Mouse (Mus musculus) cerebellum, adult 9-11 months (tissue): ENCODE results near the gene Gpx7.
"Not testable (repeated sequence)": the region's sequence is repeated elsewhere in the genome, so short reads cannot be mapped to it uniquely, and the experiment has no call there.

Experiments
- DNase-seq: peaks from one replicate; pipeline ENCODE4 v3.0.0; 2022

Gpx7 gene

GRCm38 (mm10) chr4:108388741-108389140 is 18.0 kb downstream of the Gpx7 start:
- DNase-seq = no peak

DNA sequence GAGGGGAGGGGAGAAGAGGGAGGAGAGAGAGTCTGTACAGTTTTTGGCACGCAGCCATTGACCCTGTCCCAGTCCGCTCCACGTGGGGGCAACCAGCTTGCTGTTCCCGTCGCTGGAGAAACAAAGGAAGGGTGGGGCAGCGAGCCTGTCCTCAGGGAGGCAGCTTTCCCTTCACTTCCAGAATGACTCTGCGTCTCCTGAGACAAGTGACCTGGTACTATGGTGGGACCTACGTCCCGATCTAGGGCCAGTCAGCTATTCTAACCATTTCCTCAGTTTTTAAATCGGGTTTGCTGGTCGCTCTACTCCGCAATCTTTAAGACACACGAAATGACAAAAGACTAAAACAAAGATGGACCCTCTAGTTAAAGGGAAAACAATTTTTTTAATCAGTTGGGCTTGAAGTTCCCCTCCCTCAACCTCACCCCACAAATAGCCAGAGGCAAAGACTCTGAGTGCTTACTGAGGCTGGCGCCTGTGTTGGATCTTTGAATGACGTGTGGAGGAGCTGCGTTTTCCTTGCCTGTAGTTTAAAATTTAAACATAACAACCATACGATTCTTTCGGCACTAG is 19.0 kb downstream of the Gpx7 start:
- peak; percentile 58 for DNase-seq

- no peak for DNase-seq
Measured at GRCm38 (mm10) chr4:108387106-108387505, 19.7 kb downstream of the Gpx7 start.

DNA sequence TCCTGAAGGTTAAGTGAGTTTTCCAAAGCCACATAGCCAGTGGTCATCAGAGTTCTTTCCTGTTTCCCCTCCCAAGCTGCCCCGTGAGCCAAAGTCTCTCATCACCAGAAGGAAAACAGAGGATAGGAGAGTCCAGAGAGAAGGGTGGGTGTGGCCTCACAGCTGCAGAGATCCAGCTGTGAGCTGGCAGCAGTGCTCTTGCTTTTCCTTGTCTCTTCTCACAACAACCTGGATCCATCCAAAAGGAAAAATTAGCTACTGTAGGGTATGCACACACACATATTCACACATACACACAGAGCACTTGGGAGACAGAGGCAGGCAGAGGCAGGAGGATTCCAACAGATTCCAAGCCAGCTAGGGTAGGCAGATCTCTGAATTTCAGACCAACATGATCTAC is 20.7 kb downstream of the Gpx7 start:
- no peak for DNase-seq

GRCm38 (mm10) chr4:108383183-108383714 is 23.5 kb downstream of the Gpx7 start, which contains the start of gene Shisal2a:
TSS of gene Shisal2a (minus strand) at chr4:108383349.
- DNase-seq = no peak

- DNase-seq = no peak
Measured at GRCm38 (mm10) chr4:108380146-108380545, 26.6 kb downstream of the Gpx7 start.

- DNase-seq = no peak
Measured at GRCm38 (mm10) chr4:108379476-108379875, 27.3 kb downstream of the Gpx7 start.

- DNase-seq = no peak
Measured at GRCm38 (mm10) chr4:108372166-108372565, 34.6 kb downstream of the Gpx7 start.

DNA sequence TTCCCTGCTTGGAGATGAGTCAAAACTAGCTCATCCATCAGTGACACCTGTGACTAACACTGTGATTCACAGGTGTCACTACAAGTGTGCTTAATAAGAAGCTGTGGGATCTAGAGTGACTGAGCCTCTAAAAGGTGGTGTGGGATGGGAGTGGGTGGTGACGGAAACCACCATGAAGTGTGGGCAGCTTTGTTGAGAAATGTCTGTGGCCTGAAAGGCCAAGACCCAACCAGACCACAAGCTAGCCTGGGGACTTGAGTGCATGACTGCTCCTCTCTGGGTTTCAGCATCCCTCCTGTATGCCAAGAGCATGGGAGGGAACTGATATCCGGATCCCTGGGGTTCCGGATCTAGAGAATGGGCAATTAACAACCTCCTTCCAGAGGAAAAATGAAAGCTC is 35.3 kb downstream of the Gpx7 start:
- no peak for DNase-seq

DNA sequence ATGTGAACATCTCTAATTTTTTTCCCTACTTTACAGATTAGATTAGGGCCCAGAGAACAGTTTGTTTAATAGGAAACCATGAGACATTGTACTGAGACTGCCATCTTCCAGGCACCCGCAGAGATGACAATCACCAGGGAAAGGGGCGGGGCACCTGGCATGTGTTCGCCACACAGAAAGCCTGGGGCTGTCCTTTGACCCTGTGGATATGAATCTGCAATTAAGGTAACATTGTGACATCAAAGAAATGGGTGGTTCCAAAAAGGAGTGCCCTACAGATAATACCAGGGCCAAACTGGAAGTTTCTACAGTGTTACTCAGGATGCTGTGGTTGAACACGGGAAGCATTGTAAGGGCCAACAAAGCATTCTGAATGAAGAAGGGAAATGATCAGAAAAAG is 36.4 kb downstream of the Gpx7 start:
- DNase-seq = no peak

DNA sequence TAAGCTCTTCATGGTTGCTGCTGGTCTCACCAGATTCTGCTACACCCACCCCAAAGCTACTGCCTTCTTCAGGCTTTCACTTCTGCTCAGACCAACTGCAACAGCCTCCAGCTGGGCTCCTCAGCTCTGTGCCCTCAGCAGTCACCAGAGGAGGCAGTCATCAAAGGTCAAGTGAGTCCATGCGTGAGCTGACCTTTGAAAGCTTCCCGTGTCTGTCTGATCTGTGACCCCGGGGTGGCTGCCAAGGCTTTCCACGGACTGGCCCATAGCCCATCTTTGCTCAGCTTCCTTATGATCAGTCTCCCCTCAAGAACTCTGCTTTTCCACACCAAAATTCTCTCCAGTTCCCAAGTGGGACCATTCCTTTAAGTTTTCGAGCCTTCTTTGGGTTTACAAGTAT is 37.5 kb downstream of the Gpx7 start:
- DNase-seq = no peak

GRCm38 (mm10) chr4:108364111-108364476 is 42.7 kb downstream of the Gpx7 start:
- no peak for DNase-seq

DNA sequence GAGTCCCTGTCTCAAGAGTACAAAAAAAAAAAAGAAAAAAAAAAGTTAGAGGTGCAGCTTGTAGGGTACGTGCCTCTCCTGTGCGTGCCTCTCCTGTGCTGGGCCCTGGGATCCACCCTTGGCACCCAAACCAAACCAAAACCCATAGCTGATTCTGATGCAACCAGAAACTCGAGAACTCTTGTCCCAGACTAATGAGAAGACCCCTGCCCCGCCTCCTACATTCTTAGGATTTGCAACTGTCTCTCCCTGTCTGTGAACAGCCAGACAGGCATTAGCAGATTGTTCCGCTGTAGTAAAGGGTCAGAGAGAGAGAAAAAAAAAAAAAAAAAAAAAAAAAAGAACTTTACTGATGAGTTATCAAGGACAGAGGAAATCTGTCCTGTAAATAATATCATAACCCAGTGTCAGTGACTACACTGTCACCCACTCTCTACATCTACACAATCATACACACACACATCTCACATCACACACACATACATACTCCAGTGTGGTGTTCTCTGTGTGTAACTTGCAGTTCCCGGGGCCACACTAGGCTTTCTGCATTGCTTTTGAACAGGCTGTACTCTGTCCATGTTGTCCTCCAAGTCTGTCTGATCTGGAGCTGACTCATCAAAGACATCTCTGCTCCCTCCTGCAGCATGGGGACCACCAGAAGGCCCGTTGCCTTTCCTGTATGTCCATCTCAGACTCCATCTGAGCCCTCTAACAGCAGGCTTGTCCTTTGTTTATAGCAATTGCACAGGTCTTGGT is 43.2 kb downstream of the Gpx7 start:
- no peak for DNase-seq

DNA sequence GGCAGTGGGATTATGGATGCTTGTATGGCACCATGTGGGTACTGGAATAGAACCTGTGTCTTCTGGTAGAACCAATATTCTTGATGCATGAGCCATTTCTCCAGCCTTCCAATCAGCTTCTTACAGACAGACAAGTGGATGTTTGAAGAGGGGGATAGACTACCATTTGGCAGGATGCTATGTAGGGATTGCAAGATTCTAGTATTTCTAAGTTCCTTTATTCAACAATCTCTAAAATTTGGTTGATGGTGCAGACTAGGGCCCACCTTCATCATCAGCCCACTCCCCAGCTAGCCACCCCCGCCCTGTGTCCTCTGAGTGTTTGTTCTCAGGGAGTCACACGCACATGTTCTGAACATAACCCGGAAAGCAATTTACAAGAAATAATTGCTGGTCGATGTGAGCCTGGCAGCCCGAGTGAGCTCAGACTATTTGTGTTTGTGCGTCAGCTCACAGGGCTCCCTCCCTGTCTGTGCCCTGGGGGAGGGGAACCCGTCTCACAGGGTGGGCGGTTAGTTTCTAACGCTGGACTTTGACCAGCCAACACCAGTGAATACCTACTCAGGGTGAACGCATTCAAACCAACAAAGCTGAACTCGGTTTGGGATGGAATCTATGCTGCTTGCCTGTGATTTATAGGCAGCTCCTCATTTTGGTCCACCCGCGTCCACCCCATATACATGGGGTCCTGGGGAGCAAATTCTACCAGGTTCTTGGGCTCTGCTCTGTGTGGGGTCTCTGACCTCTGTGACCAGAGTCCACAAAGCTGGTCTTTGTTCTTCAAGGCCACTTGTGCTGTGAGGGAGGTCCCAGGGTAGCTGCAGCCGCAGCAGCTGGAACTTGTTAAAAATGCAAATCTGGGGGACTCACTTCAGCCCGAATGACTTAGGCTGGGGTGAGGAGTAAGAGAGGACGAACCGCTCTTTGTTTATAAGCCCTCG is 44.2 kb downstream of the Gpx7 start:
- DNase-seq = no peak

GRCm38 (mm10) chr4:108360136-108361055 is 46.4 kb downstream of the Gpx7 start:
- no peak for DNase-seq

DNA sequence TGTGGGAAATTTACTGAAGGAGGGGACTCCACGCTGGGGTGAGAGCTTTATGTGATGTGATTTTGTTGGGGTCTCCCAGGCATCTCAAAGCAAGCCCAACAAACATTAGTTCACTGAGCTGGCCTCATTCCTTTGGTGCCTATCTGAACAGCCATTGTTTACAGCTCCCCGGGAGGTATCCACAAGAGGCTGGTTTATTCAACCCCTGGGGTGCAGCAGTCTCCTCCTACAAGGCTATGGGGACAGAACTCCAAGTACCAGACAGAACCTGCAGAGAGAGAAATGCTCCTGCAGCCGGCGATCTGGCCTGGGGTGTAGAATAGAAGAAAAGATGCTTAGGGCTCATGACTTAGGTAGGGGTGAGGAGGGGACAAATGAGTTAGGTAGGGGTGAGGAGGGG is 48.3 kb downstream of the Gpx7 start:
- DNase-seq = no peak

GRCm38 (mm10) chr4:108357458-108357857 is 49.3 kb downstream of the Gpx7 start:
- DNase-seq = no peak

DNA sequence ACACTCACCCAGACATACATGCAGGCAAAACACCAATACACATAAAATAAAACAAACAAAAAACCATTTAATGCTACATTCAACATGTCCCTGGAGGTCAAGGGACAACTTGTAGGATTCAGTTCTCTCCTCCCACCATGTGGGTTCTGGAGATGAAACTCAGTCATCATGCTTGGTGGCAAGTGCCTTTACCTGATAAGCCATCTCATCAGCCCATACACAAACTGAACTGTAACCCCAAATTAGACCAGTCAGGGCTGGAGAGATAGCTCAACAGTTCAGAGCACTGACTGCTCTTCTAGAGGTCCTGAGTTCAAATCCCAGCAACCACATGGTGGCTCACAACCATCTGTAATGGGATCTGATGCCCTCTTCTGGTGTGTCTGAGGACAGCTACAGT is 53.2 kb downstream of the Gpx7 start:
- DNase-seq = not testable (repeated sequence)

DNA sequence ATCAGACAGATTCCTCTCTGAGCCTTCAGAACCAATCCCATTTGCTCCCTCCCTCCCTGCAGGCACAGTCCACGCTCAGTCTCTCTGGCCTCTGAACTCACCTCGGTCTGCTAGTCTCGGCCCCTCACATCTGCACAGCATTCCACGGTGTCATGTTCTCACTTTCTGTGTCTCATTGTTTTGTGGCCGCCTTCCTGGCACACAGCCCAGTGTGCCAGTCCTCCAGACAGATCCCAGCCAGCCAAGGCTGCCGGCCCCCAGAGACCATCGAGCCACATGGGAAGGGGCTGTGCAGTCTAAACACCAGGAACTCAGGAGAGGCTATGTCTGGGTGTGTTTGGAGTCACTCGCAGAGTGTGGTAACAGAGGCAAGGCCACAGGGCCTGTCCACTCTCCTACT is 55.9 kb downstream of the Gpx7 start:
- no peak for DNase-seq
